Mouse (Mus musculus) liver, adult 2 months (tissue): ENCODE measurements at regions not wholly inside any gene's neighbourhood (a gene's known extent, or its start where the extent isn't known, plus 50 kb on each side); places are given as distances from the start of the nearest gene placed in this dataset.

Experiments
- DNase-seq: peaks from one replicate; pipeline ENCODE4 v3.0.0-alpha.2; 2011; ENCODE audit warnings: low read depth, low spot score; ENCODE audit errors: extremely low read depth
- H3K27ac ChIP-seq: fragments of 200-500 bp; replicated peaks from 2 replicates; pipeline ENCODE4 v1.5.1; 2012; ENCODE audit warnings: low read depth, mild to moderate bottlenecking, control low read depth, inconsistent platforms, low read length; ENCODE audit not compliant: insufficient read depth
- H3K27me3 ChIP-seq: fragments of 200-500 bp; 2 replicates; pipeline ENCODE4 v1.6.1; 2012; ENCODE audit warnings: mild to moderate bottlenecking, moderate library complexity, low read length, inconsistent platforms; ENCODE audit not compliant: control insufficient read depth, insufficient read depth
- H3K36me3 ChIP-seq: fragments of 200-500 bp; 2 replicates; pipeline ENCODE4 v1.6.1; 2012; ENCODE audit warnings: low read length, inconsistent platforms; ENCODE audit not compliant: control insufficient read depth, insufficient read depth
- H3K4me1 ChIP-seq: fragments of 200-500 bp; 2 replicates; pipeline ENCODE4 v1.6.1; 2011; ENCODE audit warnings: low read length; ENCODE audit not compliant: control insufficient read depth, insufficient read depth
- H3K4me3 ChIP-seq: fragments of 200-500 bp; 2 replicates; pipeline ENCODE4 v1.5.1; 2011; ENCODE audit warnings: low read depth, mild to moderate bottlenecking, control low read depth, low read length, moderate library complexity; ENCODE audit not compliant: insufficient read depth
- H3K79me2 ChIP-seq: fragments of 200-500 bp; 2 replicates; pipeline ENCODE4 v1.6.1; 2012; ENCODE audit warnings: inconsistent platforms, mild to moderate bottlenecking, low read length, moderate library complexity; ENCODE audit not compliant: control insufficient read depth, insufficient read depth
- H3K9ac ChIP-seq: fragments of 200-500 bp; 2 replicates; pipeline ENCODE4 v1.6.1; 2012; ENCODE audit warnings: low read depth, mild to moderate bottlenecking, control low read depth, inconsistent platforms, low read length
- CTCF ChIP-seq: fragments of 200-500 bp; IDR thresholded peaks from 2 replicates; pipeline ENCODE4 v1.5.1; 2011; ENCODE audit warnings: low read depth, low read length, control low read depth
- POLR2A ChIP-seq: fragments of 200-500 bp; IDR thresholded peaks from 2 replicates; pipeline ENCODE4 v1.6.1; 2011; ENCODE audit warnings: low read length, control low read depth; ENCODE audit not compliant: insufficient read depth; ENCODE audit errors: extremely low read depth
- WGBS: fragments of 180-500 bp; shearing (Covaris S2); methylation state at CpG from one replicate; pipeline ENCODE4 v1.1.7; 2018; 5-methylcytosine and 5-hydroxymethylcytosine counted together

GRCm38 (mm10) chr11:71912626-71913025, 124.7 kb downstream of the Aipl1 start:
- Histone ChIP-seq H3K79me2 (no peaks in the 10 kb centered on the region), H3K36me3 (no peaks in the 10 kb centered on the region), H3K27me3 (no peaks in the 10 kb centered on the region), H3K4me1 (no peaks in the 10 kb centered on the region), H3K9ac (no peak overlapping the region), H3K27ac (no peak overlapping the region), H3K4me3 (no peak overlapping the region)
- 85% methylated on average over 5 of the region's 5 CpGs for WGBS
- DNase-seq, result no peak
- TF ChIP-seq POLR2A (no peak), CTCF (no peak)

GRCm38 (mm10) chr11:71911284-71911683, 126.0 kb downstream of the Aipl1 start:
- no peak for DNase-seq
- no peaks in the 10 kb centered on the region for H3K36me3 ChIP-seq
- no peaks in the 10 kb centered on the region for H3K27me3 ChIP-seq
- no peaks in the 10 kb centered on the region for H3K4me1 ChIP-seq
- no peak overlapping the region for H3K27ac ChIP-seq
- 77% methylated on average over 5 of the region's 5 CpGs for WGBS
- TF ChIP-seq POLR2A, result no peak
- TF ChIP-seq CTCF, result no peak
- no peak overlapping the region for H3K9ac ChIP-seq
- no peak overlapping the region for H3K4me3 ChIP-seq
- H3K79me2 ChIP-seq, result no peaks in the 10 kb centered on the region

- no peak for DNase-seq
These were observed 128.7 kb downstream of the Aipl1 start for GRCm38 (mm10) chr11:71908616-71909015.

GRCm38 (mm10) chr11:71903020-71903410, 134.3 kb downstream of the Aipl1 start:
- no peak for DNase-seq
- Histone ChIP-seq H3K79me2 (no peaks in the 10 kb centered on the region), H3K4me3 (no peak overlapping the region), H3K4me1 (no peaks in the 10 kb centered on the region), H3K36me3 (no peaks in the 10 kb centered on the region), H3K27me3 (peaks cover 2% of the 10 kb centered on the region), H3K9ac (no peak overlapping the region), H3K27ac (no peak overlapping the region)
- 29% methylated on average over 2 of the region's 2 CpGs for WGBS
- TF ChIP-seq POLR2A (no peak), CTCF (no peak)

More at GRCm38 (mm10) chr11:71908616-71909015, 128.7 kb downstream of the Aipl1 start:
- no peak for TF ChIP-seq CTCF
- TF ChIP-seq POLR2A, result no peak
- Histone ChIP-seq H3K4me3 (no peak overlapping the region), H3K4me1 (no peaks in the 10 kb centered on the region), H3K79me2 (no peaks in the 10 kb centered on the region), H3K27ac (no peak overlapping the region), H3K27me3 (no peaks in the 10 kb centered on the region), H3K36me3 (no peaks in the 10 kb centered on the region), H3K9ac (no peak overlapping the region)
- 30% methylated on average over 7 of the region's 7 CpGs for WGBS

GRCm38 (mm10) chr11:71902304-71903019, 134.8 kb downstream of the Aipl1 start:
- Histone ChIP-seq H3K27ac (no peak overlapping the region), H3K9ac (no peak overlapping the region)
- WGBS, result 63% methylated on average over 10 of the region's 10 CpGs

GRCm38 (mm10) chr11:71900816-71901215, 136.5 kb downstream of the Aipl1 start:
- Histone ChIP-seq H3K27ac (no peak overlapping the region), H3K27me3 (peaks cover 2% of the 10 kb centered on the region), H3K4me1 (no peaks in the 10 kb centered on the region), H3K36me3 (no peaks in the 10 kb centered on the region), H3K4me3 (no peak overlapping the region), H3K79me2 (no peaks in the 10 kb centered on the region), H3K9ac (no peak overlapping the region)
- no peak for DNase-seq
- no peak for TF ChIP-seq POLR2A
- no peak for TF ChIP-seq CTCF

More at GRCm38 (mm10) chr11:71902304-71903019, 134.8 kb downstream of the Aipl1 start:
- Histone ChIP-seq H3K4me3 (no peak overlapping the region), H3K79me2 (no peaks in the 10 kb centered on the region), H3K27me3 (peaks cover 2% of the 10 kb centered on the region), H3K36me3 (no peaks in the 10 kb centered on the region), H3K4me1 (no peaks in the 10 kb centered on the region)
- TF ChIP-seq POLR2A, result no peak
- TF ChIP-seq CTCF, result no peak
- no peak for DNase-seq
